Mouse (Mus musculus) cerebellum, adult 2 months (tissue): ENCODE measurements around the gene Inhbb. TPM values are rescaled to one million over a fixed set of nuclear protein-coding genes. Genes with fewer than 3 reads are reported as not detected.

ENCODE experiments used
- DNase-seq, 2 experiments: peaks; one replicate each; pipeline ENCODE4 v3.0.0; 2021
- H3K27ac ChIP-seq: fragments of 200-500 bp; 2 replicates; pipeline ENCODE4 v1.5.1; 2012; ENCODE audit warnings: low read length, control low read depth, inconsistent platforms; ENCODE audit not compliant: insufficient read depth
- H3K27me3 ChIP-seq: fragments of 200-500 bp; 2 replicates; pipeline ENCODE4 v1.6.1; 2012; ENCODE audit warnings: inconsistent platforms, mild to moderate bottlenecking, low read length, moderate library complexity; ENCODE audit not compliant: control insufficient read depth, insufficient read depth
- H3K4me1 ChIP-seq: fragments of 200-500 bp; 2 replicates; pipeline ENCODE4 v1.6.1; 2011; ENCODE audit warnings: low read length; ENCODE audit not compliant: control insufficient read depth, insufficient read depth
- H3K4me3 ChIP-seq: fragments of 200-500 bp; replicated peaks from 2 replicates; pipeline ENCODE3; 2011; ENCODE audit warnings: mild to moderate bottlenecking, low read depth, low read length, control low read depth; ENCODE audit not compliant: insufficient read depth
- CTCF ChIP-seq: fragments of 200-500 bp; IDR thresholded peaks from 2 replicates; pipeline ENCODE4 v1.5.1; 2011; ENCODE audit warnings: low read depth, mild to moderate bottlenecking, control low read depth, low read length, moderate library complexity, borderline replicate concordance; ENCODE audit not compliant: insufficient read depth
- POLR2A ChIP-seq: fragments of 200-500 bp; IDR thresholded peaks from 2 replicates; pipeline ENCODE4 v1.6.1; 2011; ENCODE audit warnings: low read length, control low read depth, borderline replicate concordance; ENCODE audit not compliant: insufficient read depth
- WGBS: fragments of 180-500 bp; shearing (Covaris S2); methylation state at CpG from one replicate; pipeline ENCODE4 v1.1.7; 2018; 5-methylcytosine and 5-hydroxymethylcytosine counted together
- polyA plus RNA-seq: library from polyadenylated mRNA; depleted of rRNA; stranded (reverse); fragments of >200 nt; gene quantifications from 2 replicates; pipeline ENCODE4 v1.2.3, GENCODE M21; 2012

The Inhbb gene
- polyA plus RNA-seq, 1 experiment, result 6.1 TPM

DNA sequence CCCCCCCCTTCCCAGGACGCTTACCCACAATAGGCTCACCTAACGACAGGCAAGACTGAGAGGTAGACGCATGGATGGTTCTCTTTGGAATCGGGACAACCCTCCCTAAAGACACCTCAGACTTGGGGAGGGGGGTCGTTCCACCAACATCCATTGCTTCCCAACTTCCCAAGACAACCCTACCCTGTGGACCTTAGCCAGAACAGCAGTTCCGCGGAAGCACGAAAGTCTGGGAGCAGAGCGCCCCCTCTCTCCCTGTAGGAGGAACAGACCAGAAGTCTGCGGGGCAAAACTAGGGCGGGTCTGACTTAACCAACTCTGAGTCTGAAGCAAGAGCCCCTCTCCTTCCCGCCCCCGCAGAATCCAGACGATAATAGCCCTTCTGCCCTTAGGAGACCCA, 1.5 kb upstream of the Inhbb start:
- peak; percentile 25 to 43 for DNase-seq
- H3K4me1 ChIP-seq, result no peaks in the 10 kb centered on the region; the same call in 1 of the 2 replicates
- WGBS, result 4% methylated on average over 14 of the region's 14 CpGs
- no peak overlapping the region for H3K27ac ChIP-seq
- H3K27me3 ChIP-seq, result peaks cover 7% of the 10 kb centered on the region; the same call in 1 of the 2 replicates
- no peak overlapping the region for H3K4me3 ChIP-seq
- TF ChIP-seq CTCF, result peak; percentile 63
- TF ChIP-seq POLR2A, result no peak

DNA sequence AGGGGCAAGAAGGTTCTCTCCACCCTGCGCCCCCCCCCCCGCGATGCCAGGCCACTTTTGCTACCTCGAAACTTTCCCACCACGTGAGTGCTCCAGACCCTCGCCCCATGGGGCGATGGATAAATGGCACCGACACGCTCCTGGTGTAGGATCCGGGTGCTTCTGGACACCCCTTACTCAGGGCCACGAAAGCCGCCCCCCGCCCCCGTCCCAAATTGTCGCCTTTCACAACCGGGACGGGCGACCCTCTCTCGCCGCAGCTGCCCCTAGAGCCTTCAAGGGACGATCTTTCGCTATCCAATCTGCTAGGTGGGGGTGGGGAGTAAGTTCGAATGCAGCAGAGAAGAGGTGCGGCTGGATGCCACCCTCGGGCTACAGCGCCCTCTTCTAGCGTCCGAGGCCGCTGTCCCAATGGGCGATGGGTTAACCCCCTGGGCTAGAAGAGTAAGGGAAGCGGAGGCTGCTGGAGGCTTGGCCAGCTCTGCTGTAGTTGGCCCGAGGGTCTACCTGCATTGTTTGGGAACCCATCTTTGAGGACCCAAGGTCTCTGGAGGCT, 490 bp upstream of the Inhbb start:
- no peak for DNase-seq
- WGBS, result 1% methylated on average over 31 of the region's 32 CpGs
- Histone ChIP-seq H3K27ac (no peak overlapping the region), H3K4me1 (no peaks in the 10 kb centered on the region; the same call in 1 of the 2 replicates), H3K27me3 (peaks cover 7% of the 10 kb centered on the region; the same call in 1 of the 2 replicates), H3K4me3 (peak overlapping the region; percentile 58)
- no peak for TF ChIP-seq CTCF
- TF ChIP-seq POLR2A, result no peak

DNA sequence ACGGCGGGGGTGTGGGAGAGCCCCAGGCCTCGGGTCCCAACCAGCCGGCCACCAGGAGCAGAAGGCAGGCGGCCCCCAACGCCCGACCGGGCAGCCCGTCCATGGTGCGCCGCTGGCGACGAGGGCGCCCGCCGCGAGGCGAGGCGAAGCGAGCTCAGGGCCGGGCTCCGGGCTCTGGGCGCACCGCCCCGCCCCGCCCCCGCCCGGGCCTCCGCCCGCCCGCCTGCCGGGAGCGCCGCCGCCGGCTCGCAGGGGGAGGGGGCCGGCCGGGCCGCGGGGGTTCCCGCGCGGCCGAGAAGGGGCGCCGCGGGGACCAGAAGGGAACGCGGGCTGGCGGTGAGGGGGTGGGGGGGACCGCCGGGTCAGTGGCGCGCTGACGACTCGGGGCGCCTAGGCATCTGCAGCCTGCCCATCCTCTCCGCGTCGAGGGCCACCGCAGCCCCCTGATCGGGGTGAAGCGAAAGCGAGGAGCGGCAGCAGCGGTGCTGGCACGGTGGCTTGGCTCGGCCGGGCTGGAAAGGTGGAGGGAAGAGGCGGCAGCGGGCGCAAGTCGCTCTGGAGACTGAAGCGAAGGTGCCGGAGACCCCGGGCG, 968 bp downstream of the Inhbb start:
- peak in 1 of 2 experiments; percentile 19 for DNase-seq
- Histone ChIP-seq H3K4me3 (peak overlapping the region; percentile 58), H3K27ac (no peak overlapping the region), H3K4me1 (no peaks in the 10 kb centered on the region; the same call in 1 of the 2 replicates), H3K27me3 (peaks cover 7% of the 10 kb centered on the region; the same call in 1 of the 2 replicates)
- TF ChIP-seq CTCF (no peak), POLR2A (no peak)
- under 1% methylated on average over 70 of the region's 78 CpGs for WGBS

DNA sequence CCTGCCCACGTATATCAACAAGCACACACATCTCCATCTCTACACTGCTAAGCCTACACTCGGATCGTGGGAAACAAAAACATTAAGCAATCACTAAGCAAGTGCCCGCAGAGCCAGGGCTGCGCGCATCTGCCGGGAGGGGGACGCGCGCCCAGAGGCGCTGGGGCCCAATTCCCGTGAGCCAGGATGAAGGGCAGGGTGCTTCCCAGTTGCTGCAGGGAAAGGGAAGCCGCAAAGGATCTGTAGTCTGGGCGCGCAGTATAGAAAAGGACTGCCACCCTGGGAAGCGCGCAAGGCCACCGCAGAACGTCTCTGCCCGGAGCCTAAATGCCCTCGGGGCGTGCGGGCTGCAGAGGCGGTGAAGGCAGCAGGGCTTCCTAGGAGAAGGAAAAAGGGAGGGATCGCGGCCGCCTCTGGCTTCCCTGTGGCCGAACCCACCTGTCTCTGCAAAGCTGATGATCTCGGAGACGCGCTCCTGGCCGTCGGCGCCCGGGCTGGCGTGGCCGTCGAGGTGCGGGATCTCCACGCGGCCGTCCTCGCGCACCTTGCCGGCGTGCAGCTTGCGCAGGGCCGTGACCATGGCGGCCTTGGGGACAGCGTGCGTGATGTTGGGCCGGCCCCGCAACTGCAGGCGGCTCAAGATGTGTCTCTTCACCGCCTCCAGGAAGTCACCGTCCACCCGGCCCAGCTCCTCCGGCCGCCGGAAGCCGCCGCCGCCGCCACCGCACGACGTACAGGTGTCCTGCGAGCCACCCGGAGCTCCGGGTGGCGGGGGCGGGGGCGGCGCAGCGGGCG, 1.7 kb downstream of the Inhbb start:
- Histone ChIP-seq H3K4me3 (peak overlapping the region; percentile 33), H3K27me3 (peaks cover 7% of the 10 kb centered on the region; the same call in 1 of the 2 replicates), H3K27ac (no peak overlapping the region), H3K4me1 (no peaks in the 10 kb centered on the region; the same call in 1 of the 2 replicates)
- 1% methylated on average over 76 of the region's 76 CpGs for WGBS
- no peak for TF ChIP-seq CTCF
- no peak for TF ChIP-seq POLR2A
- no peak for DNase-seq

DNA sequence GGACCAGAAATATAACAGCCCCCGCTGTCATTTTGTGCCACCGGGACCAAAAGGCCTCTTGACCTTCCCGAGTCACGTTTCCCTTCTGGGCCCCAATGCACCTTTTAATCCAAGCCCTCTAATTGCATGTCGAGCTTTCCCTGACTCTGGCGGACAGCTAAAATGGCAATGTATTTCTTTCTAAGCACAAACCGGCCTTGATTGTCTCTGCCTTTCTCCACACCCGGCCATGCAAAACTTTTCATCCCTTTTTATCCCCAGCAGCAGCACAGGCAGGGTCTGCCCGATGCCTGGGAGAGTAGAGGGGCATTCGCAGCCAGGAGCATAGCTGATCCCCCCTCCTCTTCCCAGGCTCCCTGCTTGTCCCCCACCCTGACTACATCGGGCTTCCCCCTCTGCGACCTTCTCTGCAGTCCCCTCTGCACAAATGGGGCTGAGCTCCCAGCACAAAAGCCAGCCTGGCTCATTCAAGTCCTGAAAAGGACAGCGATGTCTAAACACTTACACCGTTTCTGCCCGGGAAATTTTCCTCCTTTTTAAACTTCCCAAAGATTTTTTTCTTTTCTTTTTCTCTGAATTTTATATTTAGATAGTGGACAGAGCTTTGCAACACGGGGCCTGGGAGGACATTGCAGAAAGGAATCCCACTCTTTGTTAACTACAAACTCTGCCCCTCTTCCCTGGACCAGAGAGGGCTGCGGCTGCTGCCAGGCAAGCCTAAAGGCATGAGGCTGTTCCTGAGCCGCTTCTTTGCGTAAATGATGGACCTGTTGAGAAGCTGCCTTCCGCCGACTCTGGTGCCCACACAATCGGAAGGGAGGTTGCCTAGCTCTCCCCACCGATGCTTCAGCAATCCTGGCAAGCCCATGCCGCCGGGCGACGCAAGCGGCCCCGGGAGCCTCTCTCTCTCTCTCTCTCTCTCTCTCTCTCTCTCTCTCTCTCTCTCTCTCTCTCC, 2.6 kb downstream of the Inhbb start:
- Histone ChIP-seq H3K27me3 (peaks cover 7% of the 10 kb centered on the region; the same call in 1 of the 2 replicates), H3K4me3 (peak overlapping the region; percentile 36), H3K4me1 (no peaks in the 10 kb centered on the region; the same call in 1 of the 2 replicates), H3K27ac (no peak overlapping the region)
- DNase-seq, result no peak
- TF ChIP-seq CTCF, result no peak
- TF ChIP-seq POLR2A, result no peak
- 20% methylated on average over 29 of the region's 29 CpGs for WGBS

DNA sequence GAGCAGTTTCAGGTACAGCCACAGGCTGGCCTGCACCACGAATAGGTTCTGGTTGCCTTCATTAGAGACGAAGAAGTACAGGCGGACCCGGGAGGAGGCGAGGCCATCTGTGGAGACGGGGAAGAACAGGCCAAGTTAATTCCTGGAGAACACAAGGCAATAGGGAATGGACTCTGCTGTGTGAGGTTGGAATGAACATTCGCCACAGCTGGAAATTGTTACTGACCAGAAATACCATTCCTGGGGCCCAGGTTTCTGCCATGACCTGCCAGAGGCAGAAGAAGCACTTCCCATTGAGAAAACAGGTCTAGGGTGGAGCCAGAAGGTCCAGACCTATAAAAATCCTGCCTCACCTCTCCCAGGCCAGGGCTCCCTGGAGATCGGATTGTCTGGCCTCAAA, 4.1 kb downstream of the Inhbb start:
- TF ChIP-seq CTCF, result no peak
- TF ChIP-seq POLR2A, result no peak
- Histone ChIP-seq H3K27ac (no peak overlapping the region), H3K27me3 (peaks cover 7% of the 10 kb centered on the region; the same call in 1 of the 2 replicates), H3K4me3 (no peak overlapping the region), H3K4me1 (no peaks in the 10 kb centered on the region; the same call in 1 of the 2 replicates)
- no peak for DNase-seq
- 73% methylated on average over 8 of the region's 8 CpGs for WGBS

DNA sequence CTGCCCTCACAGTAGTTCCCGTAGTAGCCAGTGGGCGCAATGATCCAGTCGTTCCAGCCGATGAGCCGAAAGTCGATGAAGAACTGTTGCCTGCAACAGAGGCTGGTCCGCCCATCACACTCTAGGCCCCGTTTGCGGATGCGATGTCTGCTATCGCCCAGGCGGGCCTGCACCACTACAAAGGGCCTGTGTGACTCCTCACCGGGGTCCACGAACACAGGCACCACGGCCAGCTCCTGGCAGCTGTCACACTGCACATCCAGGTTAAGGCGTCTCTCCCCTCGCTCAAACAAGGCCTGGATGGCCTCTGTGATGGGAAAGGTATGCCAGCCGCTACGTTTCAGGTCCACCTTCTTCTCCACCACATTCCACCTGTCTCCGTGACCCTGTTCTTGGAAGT, 4.5 kb downstream of the Inhbb start:
- Histone ChIP-seq H3K27ac (no peak overlapping the region), H3K27me3 (peaks cover 7% of the 10 kb centered on the region; the same call in 1 of the 2 replicates), H3K4me3 (no peak overlapping the region), H3K4me1 (no peaks in the 10 kb centered on the region; the same call in 1 of the 2 replicates)
- no peak for DNase-seq
- WGBS, result 76% methylated on average over 20 of the region's 20 CpGs
- TF ChIP-seq CTCF (no peak), POLR2A (no peak)
